Mouse (Mus musculus) gastrocnemius, postnatal 14 days (tissue): Measurements from ENCODE around the gene Plekha6. TPM values are rescaled to one million over a fixed set of nuclear protein-coding genes. Genes with fewer than 3 reads are reported as not detected.

Source experiments
- DNase-seq: peaks from one replicate; pipeline ENCODE4 v3.0.0; 2021; ENCODE audit warnings: mixed read lengths
- intact Hi-C: fragments of 180-260 bp; cut with DNase I; formaldehyde crosslinking; loops from one replicate; pipeline ENCODE4 v1.15.1; 2025; ENCODE audit warnings: low total_unique reads
- total RNA-seq, 2 experiments: library from RNA; stranded (reverse); gene quantifications; 2 replicates each; pipeline ENCODE4 v1.2.3; 2021

The Plekha6 gene
- total RNA-seq, 2 experiments from 2014 or later = 14.5 to 15.5 TPM

DNA sequence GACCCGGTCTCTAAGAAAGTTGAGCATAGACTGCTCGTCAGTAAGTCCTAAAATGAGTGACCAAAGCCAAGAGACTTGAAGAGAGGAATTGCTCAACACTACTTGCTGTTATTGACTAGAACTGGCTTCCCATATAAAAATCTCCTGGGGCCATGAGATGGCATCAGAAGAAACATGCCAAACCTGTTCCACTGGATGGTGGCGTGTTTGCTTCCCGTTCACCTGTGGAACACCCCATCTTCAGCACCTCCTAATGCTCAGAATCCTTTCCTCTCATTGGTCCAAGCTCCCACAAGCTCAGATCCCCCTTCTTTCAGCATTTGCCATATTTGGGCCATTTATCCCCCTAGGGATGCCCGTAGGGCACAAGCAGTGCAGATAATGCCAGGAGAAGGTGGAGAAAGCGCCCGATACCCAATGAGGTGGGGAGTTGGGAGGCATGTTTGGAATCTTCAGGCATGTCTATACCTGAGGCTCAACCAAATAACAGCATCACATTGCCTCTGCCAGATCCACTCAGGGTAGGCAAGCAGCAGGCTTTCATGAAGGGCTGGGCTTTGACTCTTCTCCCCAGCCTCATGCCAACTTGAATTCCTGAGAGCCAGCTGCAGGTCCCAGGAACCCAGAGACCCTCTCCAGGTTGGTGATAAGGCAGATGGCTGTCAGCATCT is 67.6 kb downstream of the Plekha6 start:
- no peak for DNase-seq
- intact Hi-C loops = no loop called here

DNA sequence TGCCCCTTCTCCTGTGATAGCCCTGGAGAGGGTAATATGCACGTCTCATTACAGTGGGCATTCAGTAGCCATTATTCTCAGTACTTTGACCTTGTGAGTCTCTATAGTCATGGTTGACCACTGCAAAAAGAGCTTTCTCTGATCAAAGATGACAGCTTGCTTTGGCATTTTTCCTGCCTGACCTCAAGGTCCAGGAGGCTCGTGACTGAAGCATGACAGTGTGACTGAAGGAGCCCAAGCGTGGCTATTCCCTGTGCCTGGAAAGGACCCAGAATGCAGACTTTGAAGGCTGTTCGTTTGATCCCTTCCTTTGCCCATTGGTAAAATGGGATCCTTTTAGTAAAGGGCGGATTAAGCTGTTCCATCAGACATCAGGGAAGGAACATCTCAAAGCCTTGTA is 71.9 kb downstream of the Plekha6 start:
- no peak for DNase-seq
- intact Hi-C loops = no loop called here

- DNase-seq = peak; percentile 65
- intact Hi-C loops = no loop called here
Measured at GRCm38 (mm10) chr1:133236693-133237440, 72.9 kb downstream of the Plekha6 start.

GRCm38 (mm10) chr1:133237670-133238069 is 73.7 kb downstream of the Plekha6 start:
- intact Hi-C loops = no loop called here
- peak; percentile 63 for DNase-seq

DNA sequence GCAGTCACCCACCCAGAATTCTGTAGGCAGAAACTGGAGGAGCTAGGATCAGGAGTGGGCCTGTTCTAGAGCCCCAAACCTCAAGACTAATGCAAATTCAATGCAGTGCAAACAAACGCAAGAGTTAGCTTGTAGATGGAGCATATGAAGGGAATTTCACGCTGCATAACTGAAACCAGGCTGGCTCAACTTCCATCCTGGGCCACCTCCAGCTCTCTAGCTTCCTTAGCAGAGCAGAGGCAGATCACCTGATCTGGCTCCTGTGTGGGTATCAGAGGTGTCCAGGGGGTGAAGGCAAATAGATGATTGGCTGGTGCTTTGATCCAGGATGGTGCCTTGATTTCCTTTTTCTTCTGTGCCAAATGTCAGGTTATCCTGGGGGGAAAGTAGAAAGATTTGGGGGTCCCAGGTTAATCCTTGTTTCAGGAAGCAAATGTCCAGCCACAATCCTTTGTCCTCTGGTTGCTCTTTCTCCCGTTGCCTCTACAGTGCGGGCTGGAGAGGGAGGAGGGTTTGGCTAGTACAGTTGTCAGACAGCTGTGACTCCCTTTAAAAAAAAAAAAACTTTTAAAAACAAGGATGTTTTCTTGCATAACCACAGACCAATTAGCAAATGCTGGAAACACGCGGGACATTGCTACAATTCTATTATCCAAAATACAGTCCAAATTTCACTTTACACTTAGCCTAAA is 75.3 kb downstream of the Plekha6 start:
- DNase-seq = no peak
- intact Hi-C loops = no loop called here

DNA sequence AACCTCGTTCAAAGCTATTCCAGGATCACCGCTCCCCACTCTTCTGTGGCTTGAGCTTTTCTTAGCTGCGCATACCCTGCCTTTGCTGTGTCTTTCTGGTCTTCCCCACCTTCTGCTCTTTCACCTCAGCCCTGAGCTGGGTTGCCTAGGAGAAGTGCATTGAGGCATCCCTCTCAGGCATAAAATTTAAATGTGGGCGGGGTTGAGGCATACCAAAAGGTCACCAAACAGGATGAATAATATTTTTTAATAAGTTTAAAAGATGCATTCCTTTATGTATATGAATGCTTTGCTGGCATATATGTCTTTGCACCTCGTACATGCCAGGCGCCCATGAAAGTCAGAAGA is 75.8 kb downstream of the Plekha6 start:
- intact Hi-C loops = no loop called here

DNA sequence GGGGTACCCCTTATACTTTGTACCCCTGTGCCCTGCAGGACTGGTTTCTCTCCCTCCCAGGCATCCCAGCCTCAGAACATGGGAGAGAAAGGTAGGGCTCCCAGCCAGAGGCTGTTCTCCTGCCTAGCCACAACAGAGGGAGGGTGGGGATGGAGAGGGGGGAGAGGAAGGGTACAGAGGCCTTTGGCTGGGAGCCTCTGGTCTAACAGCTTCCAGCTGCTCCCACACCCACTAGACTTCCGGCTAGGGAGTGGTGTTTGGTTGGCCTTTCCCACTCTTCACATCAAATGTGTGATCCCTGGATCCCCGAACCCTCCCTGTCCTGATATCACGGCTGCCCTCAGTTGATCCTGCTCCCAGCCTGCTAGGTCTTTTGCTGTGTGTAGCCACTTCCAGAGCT is 76.9 kb downstream of the Plekha6 start:
- peak; percentile 68 for DNase-seq
- intact Hi-C loops = no loop called here

More for the DNA sequence above, 75.8 kb downstream of the Plekha6 start:
- DNase-seq = no peak

GRCm38 (mm10) chr1:133244668-133245067 is 80.7 kb downstream of the Plekha6 start:
- no peak for DNase-seq
- intact Hi-C loops = no loop called here

DNA sequence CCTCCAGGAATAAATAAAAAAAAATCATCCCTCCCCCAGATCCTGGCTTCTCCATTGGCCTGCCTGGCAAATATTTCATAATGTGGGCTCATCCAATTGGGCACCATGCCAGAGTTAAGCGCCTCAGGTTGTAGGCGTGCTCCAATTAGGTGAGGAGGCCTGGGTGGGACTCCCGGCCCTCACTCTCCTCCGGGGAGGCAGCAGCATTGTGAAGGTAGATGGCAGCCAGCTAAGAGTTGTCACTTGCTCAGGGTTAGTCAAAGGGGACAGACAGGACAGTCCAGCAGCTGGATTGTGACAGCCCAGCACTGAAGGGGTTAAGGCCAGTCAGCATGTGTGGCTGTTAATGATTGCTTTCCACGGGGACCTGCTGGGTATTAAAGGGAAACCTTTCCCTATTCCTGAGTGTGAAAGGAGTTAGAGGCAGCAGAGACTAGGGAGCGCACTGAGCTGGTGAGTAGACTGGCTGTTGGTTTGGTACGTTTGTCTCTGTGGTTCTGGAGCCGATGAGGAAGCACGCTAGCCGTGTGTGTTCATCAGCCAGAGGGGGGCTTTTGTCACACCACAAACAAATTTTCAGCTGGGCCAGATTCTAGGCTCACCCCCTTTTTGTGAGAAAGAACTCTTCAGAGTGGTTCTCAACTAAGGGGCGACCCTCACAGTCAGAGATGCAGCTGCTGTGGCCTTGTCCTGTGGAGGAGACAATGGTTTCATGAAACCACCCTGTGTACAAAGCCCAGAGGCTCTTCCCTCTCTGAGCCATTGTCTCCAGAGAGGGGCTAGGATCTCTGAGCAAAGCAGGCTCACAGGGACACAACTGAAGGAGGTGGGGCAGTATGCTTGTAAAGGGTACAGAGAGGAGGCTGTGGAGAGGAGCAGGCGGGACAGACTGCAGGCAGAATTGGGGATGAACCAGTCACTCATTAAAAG is 81.9 kb downstream of the Plekha6 start:
- no peak for DNase-seq
- intact Hi-C loops = no loop called here

DNA sequence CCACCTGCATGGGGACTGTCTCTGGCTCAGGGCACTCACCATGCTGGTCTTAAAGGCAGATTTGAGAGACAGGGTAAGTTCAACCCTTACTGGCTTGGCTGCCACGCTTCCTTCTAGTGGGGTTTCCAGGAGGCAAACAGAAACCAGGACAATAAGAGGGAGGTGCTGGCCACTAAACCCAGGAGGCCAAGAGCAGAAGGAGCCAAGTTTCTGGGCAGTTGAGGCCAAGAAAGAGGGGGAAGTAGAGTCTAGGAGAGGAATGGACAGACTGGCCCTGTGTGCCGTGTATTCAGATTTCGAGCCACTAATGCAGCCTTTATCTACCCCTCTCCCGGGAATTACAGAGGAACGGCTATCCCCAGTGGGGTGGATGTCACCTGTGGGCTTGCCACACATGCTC is 83.2 kb downstream of the Plekha6 start:
- intact Hi-C loops = no loop called here
- no peak for DNase-seq

DNA sequence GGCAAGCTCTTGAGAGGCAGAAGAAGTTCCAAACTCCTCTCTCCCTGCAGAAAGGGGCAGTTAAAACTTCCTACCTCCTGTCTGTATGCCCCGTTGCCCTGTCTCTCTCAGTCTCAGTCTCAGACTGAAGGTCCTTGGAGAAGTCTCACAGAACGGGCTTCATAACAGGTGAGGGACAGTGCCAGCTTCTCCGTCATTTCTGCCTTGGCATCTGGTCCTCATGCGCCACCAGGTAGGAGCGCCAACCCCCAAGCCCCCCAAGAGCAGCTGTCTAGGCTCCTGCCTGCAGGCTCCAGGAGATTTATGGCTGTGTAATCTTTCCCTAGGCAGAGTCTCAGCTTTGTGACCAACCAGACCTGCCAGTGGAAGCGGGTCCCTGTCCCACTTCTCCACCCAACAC is 86.8 kb downstream of the Plekha6 start:
- DNase-seq = no peak
- intact Hi-C loops = no loop called here

DNA sequence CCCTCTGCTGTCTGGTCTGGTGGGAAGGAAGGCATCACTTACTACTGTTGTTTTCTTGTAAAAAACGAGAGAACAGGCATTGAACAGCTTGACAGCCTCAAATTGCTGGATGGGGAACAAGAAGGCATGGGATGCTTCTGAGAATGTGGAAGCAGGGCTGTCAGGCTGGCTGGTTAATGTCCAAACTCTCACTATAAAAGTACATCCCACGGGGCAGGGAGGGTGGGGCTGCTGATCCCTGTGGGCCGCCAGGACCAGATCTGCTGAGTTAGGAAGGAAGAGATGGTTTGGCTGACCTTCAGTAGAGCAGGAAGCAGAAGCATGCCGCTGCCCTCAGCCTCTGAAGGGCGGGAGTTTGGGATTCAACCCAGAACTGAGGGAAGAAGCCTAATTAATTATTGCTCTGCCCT is 87.6 kb downstream of the Plekha6 start:
- no peak for DNase-seq
- intact Hi-C loops = no loop called here

DNA sequence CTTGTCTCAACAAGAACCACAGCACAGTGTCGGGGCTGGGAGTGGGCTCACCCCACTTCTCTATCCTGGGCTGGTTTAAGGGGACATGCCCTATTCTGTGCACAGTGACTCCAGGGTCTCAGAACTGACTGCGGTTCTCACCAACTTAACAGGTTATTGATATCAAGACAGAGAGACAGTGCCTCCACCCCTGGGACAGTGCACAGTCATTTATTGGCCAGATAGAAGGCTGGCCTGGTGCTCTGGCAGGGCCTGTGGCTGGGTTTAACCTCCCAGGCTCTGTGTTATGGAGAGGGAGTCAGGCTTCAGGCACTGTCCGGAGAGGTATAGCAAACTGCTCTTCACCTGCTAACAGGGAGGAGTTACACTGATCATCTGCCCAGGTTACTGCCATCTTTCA is 88.2 kb downstream of the Plekha6 start:
- no peak for DNase-seq
- intact Hi-C loops = no loop called here

DNA sequence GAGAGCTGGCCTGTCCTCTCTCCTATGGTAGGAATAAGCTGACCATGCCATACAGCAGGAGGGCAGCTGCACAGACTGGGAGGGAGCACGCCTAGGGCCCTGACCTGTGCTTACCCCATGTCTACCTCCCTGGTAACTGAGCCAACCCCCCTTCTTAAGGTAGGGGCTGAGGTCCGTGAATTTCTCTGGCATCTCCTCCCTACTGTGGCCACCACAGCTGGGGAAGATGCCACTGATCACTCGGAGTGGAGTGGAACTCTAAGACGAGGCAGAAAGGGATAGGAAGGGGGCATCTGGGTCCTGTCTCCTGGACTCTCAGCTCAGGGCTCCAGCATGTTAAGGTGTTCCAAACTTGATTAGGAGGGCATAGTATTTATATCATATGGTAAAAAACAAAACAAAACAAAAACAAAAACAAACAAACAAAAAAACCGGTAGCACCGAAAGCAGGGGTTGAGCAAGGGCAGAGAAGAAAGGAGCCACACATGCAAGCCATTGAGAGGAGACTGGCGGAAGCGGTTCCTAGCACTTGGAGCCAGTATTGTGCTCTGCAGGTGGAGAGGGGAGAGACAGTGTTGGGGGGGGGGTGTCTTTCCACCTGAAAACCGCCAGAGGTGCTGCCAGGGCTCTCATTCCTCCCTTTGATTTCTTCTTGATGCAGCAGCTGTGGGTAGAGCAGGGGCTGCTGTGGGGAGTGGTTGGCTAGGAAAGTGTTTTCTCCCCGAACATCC is 89.0 kb downstream of the Plekha6 start:
- no peak for DNase-seq
- intact Hi-C loops = no loop called here

GRCm38 (mm10) chr1:133253532-133253866 is 89.5 kb downstream of the Plekha6 start:
- intact Hi-C loops = no loop called here
- DNase-seq = no peak

GRCm38 (mm10) chr1:133254226-133254625 is 90.2 kb downstream of the Plekha6 start:
- intact Hi-C loops = no loop called here

GRCm38 (mm10) chr1:133254856-133255764 is 91.1 kb downstream of the Plekha6 start:
- intact Hi-C loops = no loop called here
- DNase-seq = no peak

More at GRCm38 (mm10) chr1:133254226-133254625, 90.2 kb downstream of the Plekha6 start:
- no peak for DNase-seq

DNA sequence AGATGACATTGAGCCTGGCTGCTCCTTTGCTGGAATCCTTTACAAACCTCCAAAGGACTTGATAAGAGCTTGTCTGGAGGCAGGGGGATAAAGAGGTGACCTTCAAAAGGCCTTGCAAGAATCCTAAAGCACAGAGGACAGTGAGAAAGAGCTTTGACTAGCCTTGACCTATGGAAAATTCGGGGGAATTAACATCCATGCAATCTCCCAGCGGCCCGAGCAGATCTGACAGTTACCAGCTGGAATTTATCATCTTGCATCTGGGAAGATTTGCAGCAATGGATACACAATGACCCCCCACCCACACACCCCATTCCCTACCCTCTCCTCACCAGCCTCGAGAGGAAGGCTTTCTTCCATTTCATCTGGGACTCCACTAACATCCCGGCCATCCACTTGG is 91.8 kb downstream of the Plekha6 start:
- no peak for DNase-seq
- intact Hi-C loops = no loop called here
